Mouse (Mus musculus) c-Kit-positive CD71-negative TER-119-negative erythroid progenitor cells, embryonic 14.5 days (primary cell): ENCODE measurements at regions not wholly inside any gene's neighbourhood (a gene's known extent, or its start where the extent isn't known, plus 50 kb on each side); places are given as distances from the start of the nearest gene placed in this dataset.
"Not testable (repeated sequence)": the region's sequence is repeated elsewhere in the genome, so short reads cannot be mapped to it uniquely, and the experiment has no call there.

Experiments
- DNase-seq: peaks from one replicate; pipeline ENCODE4 v3.0.0-alpha.2; 2013; ENCODE audit warnings: low read depth

DNA sequence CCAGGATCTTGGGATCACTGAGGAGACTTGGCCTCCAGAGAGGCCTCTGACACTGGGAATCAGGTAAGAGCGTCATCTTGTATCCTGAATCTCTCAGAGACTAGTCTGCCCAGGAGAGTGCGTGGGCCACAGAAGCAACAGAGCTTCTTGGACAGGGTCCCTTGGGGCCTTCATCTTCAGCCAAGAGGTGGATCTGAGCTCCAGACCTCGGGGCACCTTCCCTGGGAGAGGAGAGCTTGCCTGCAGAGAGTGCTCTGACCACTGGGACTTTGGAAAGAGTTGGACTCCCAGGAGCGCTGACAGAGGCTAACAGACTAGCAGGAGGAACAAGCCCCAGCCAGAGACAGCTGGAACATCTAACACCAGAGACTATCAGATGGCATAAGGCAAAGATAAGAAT lies 73.9 kb upstream of the Gm15319 start:
- not testable (repeated sequence) for DNase-seq

DNA sequence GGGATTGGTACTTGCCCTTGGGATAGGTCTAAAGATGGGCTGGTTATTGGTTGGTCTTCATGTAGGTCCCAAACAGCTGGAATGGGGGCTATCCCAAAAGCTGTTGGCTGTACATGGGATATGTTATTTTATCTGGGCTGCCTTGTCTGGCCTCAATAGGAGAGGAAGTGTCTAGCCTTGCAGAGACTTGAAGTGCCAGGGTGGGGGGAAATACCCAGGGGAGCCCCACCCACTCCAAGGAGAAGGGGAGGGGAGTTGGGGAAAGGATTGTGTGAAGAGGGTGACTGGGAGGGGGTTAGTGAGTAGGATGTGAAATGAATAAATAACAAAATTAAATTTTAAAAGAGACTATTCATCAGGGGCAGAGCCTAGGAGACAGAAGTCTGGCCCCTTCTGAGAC lies 70.2 kb upstream of the Gm15319 start:
- not testable (repeated sequence) for DNase-seq

DNA sequence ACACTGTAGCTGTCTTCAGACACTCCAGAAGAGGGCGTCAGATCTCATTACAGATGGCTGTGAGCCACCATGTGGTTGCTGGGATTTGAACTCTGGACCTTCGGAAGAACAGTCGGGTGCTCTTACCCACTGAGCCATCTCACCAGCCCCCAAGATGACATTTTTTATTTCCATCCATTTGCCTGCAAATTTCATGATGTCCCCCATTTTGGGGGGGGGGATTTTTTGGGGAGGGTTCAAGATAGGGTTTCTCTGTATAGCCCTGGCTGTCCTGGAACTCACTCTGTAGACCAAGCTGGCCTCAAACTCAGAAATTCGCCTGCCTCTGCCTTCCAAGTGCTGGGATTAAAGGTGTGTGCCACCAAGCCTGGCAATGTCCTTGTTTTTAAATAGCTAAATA lies 66.5 kb upstream of the Gm15319 start:
- not testable (repeated sequence) for DNase-seq

DNA sequence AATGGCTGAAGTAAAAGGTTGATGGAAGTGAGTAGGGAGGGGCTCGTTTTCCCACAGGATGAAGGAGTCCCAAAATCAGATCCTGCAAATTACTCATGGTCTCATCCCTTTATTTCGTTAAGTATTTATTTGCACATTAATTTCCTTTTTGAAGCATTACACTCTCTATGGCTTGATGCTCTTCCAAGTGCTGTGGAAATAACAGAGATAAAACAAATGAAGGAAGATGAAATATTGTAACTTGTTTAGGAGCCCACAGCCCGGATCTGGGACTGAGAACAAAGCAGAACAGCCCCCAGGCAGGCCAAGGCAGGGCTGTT lies 61.9 kb upstream of the Gm15319 start:
- peak; percentile 99 for DNase-seq

DNA sequence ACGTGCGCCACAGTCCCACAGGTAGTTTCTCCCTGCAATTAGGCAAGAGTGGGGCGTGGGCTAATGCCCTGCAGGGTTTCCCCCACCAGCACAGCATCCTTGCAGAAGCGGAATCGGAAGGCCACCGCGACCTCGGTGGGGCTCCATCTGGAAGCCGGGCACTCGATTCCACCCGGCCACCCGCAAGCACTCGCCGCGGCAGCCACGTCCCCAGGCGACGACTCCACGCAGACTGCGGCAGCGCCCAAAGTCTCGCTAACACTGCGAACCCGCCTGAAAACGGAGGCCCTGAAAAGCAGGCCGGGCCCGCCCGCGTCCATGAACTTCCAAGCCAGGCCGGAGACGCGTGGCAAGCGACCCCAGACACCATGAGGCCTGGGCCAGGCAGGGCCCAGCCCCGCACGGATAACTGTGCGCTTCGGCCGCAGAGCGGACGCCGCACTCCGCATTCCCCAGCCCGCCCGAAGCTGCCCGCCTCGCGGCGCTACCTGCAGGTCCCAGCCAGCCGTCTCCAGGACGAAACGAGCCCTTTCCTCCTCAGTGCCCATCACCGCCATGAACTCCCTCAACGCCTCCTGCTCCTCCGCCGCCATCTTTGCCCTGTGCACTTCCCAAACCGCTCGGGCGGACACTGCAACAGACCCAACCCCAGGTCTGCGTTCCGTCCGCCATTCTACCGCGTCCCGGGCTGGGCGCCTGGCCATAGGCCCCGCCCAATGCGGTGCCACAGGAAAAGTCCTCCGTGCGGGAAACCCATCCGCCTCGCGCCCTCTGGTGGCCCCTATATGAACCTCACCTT lies 61.3 kb upstream of the Gm15319 start:
- DNase-seq: not testable (repeated sequence)

DNA sequence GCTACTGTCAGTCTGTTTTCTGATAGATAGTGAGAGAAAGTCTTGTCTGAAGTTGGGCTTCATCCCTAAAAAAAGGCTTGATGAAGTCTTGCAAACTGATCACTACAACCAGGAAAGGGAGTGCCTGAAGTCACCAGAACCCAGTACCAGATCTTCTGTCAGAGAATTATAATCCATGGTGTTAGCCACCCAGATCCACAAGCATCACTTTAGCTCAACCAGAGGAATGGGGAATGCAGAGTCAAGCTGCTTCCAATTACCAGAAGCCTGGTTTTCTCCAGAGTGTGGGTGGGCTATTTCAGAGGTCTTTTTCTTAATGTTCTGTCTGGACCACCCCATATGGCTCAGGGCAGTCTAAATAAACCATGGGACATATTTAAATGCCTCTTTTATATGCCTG lies 57.8 kb upstream of the Gm15319 start:
- not testable (repeated sequence) for DNase-seq
